Mouse (Mus musculus) B cell, adult 2 months (primary cell): Measurements from ENCODE around the gene Pla2g6.

Experiments used
- DNase-seq, 2 experiments: peaks; one replicate each; pipeline ENCODE4 v3.0.0; 2022

Pla2g6 gene

GRCm38 (mm10) chr15:79328058-79328938 lies at the start of gene Pla2g6:
Pla2g6 (minus strand) TSS chr15:79328390.
- DNase-seq: peak; percentile 98

- DNase-seq: no peak
These were observed 49.5 kb upstream of the Pla2g6 start for GRCm38 (mm10) chr15:79377681-79378080.

- no peak for DNase-seq
These were observed 46.6 kb upstream of the Pla2g6 start for GRCm38 (mm10) chr15:79374760-79375159.

GRCm38 (mm10) chr15:79370281-79370843 lies 42.2 kb upstream of the Pla2g6 start:
- DNase-seq: no peak

GRCm38 (mm10) chr15:79369452-79370280 lies 41.5 kb upstream of the Pla2g6 start:
- no peak for DNase-seq

GRCm38 (mm10) chr15:79368861-79369440 lies 40.8 kb upstream of the Pla2g6 start:
- no peak for DNase-seq

- no peak for DNase-seq
These were observed 40.2 kb upstream of the Pla2g6 start for GRCm38 (mm10) chr15:79368313-79368811.

GRCm38 (mm10) chr15:79366402-79366801 lies 38.2 kb upstream of the Pla2g6 start:
- DNase-seq: no peak

- DNase-seq: no peak
These were observed 36.9 kb upstream of the Pla2g6 start for GRCm38 (mm10) chr15:79365068-79365467.

GRCm38 (mm10) chr15:79364120-79364519 lies 35.9 kb upstream of the Pla2g6 start:
- no peak for DNase-seq

- DNase-seq: no peak
These were observed 32.8 kb upstream of the Pla2g6 start for GRCm38 (mm10) chr15:79361023-79361422.

GRCm38 (mm10) chr15:79360371-79360770 lies 32.2 kb upstream of the Pla2g6 start:
- DNase-seq: no peak

GRCm38 (mm10) chr15:79359954-79360353 lies 31.8 kb upstream of the Pla2g6 start:
- no peak for DNase-seq

- DNase-seq: no peak
These were observed 29.9 kb upstream of the Pla2g6 start for GRCm38 (mm10) chr15:79357974-79358690.

- peak; percentile 65 to 66 for DNase-seq
These were observed 29.1 kb upstream of the Pla2g6 start for GRCm38 (mm10) chr15:79357036-79357911.

- no peak for DNase-seq
These were observed 28.3 kb upstream of the Pla2g6 start for GRCm38 (mm10) chr15:79356481-79356880.

- DNase-seq: no peak
These were observed 26.4 kb upstream of the Pla2g6 start for GRCm38 (mm10) chr15:79354619-79355018.

GRCm38 (mm10) chr15:79353690-79354305 lies 25.6 kb upstream of the Pla2g6 start:
- no peak for DNase-seq

GRCm38 (mm10) chr15:79352479-79352878 lies 24.3 kb upstream of the Pla2g6 start:
- no peak for DNase-seq

GRCm38 (mm10) chr15:79351331-79351767 lies 23.2 kb upstream of the Pla2g6 start:
- no peak for DNase-seq

- peak; percentile 59 to 64 for DNase-seq
These were observed 22.7 kb upstream of the Pla2g6 start for GRCm38 (mm10) chr15:79350866-79351265.
